Mouse (Mus musculus) heart, postnatal 0 days (tissue): ENCODE measurements around the gene C87436. TPM values are rescaled to one million over a fixed set of nuclear protein-coding genes. Genes with fewer than 3 reads are reported as not detected.
A peak's percentile ranks its signal among the peaks of the same experiment; 100 is the strongest.

Experiments
- ATAC-seq: fragments of 200-750 bp; cut with Nextera tagmentation; 2 replicates; pipeline ENCODE4 v1.8.0; 2017; ENCODE audit warnings: low read depth, moderate number of reproducible peaks, moderate library complexity; ENCODE audit not compliant: insufficient read depth
- DNase-seq: peaks from one replicate; pipeline ENCODE4 v3.0.0-alpha.2; 2016; ENCODE audit warnings: low spot score
- H3K27ac ChIP-seq: fragments of 300-500 bp; sonication (generic); 2 replicates; pipeline ENCODE4 v1.5.1; 2014; ENCODE audit warnings: low read depth, mild to moderate bottlenecking
- H3K27me3 ChIP-seq: fragments of 300-500 bp; sonication (generic); 2 replicates; pipeline ENCODE4 v1.6.1; 2014; ENCODE audit warnings: low read length, mixed read lengths; ENCODE audit not compliant: control insufficient read depth, insufficient read depth
- H3K36me3 ChIP-seq: fragments of 300-500 bp; sonication (generic); replicated peaks from 2 replicates; pipeline ENCODE4 v1.6.1; 2014; ENCODE audit warnings: low read length, mixed read lengths; ENCODE audit not compliant: control insufficient read depth, insufficient read depth
- H3K4me1 ChIP-seq: fragments of 300-500 bp; sonication (generic); 2 replicates; pipeline ENCODE4 v1.6.1; 2014; ENCODE audit warnings: antibody characterized with exemption; ENCODE audit not compliant: control insufficient read depth, insufficient read depth
- H3K4me2 ChIP-seq: fragments of 300-500 bp; sonication (generic); 2 replicates; pipeline ENCODE4 v1.6.1; 2014; ENCODE audit warnings: low read depth, mild to moderate bottlenecking, low read length, moderate library complexity
- H3K4me3 ChIP-seq: fragments of 300-500 bp; sonication (generic); 2 replicates; pipeline ENCODE4 v1.5.1; 2014; ENCODE audit warnings: low read depth, low read length
- H3K9ac ChIP-seq: fragments of 300-500 bp; sonication (generic); replicated peaks from 2 replicates; pipeline ENCODE4 v1.6.1; 2014; ENCODE audit warnings: low read depth, low read length, mixed read lengths
- H3K9me3 ChIP-seq: fragments of 300-500 bp; sonication (generic); replicated peaks from 2 replicates; pipeline ENCODE4 v1.6.1; 2016; ENCODE audit warnings: low read length; ENCODE audit not compliant: control insufficient read depth
- CTCF ChIP-seq: IDR thresholded peaks from 2 replicates; pipeline ENCODE4 v1.5.1; 2016; ENCODE audit warnings: antibody characterized with exemption, control low read depth, low read depth
- EP300 ChIP-seq: IDR thresholded peaks from 2 replicates; pipeline ENCODE4 v1.6.1; 2016; ENCODE audit warnings: antibody characterized with exemption, low read depth
- WGBS: fragments of 180-500 bp; shearing (Covaris S2); extraction: QIAGEN DNeasy Blood & Tissue Kit; methylation state at CpG from one replicate; pipeline ENCODE4 v1.1.7; 2014; 5-methylcytosine and 5-hydroxymethylcytosine counted together
- polyA plus RNA-seq: library from polyadenylated mRNA; unstranded; fragments of >200 nt; fragmentation: Nextera tagmentation; extraction: Ambion mirVana; gene quantifications from 2 replicates; pipeline ENCODE4 v1.2.1, GENCODE M21; 2015
- total RNA-seq: library from RNA; depleted of rRNA; stranded (reverse); fragments of >200 nt; gene quantifications from 2 replicates; pipeline ENCODE4 v1.2.3, GENCODE M21; 2014; ENCODE audit warnings: low replicate concordance

C87436 gene
- total and polyA plus RNA-seq, 2 experiments from 2014 or later: 9.9 to 16.4 TPM

- Histone ChIP-seq H3K4me1 (peaks cover 21% of the 10 kb centered on the region), H3K4me2 (no peak overlapping the region), H3K27ac (no peak overlapping the region), H3K36me3 (no peaks in the 10 kb centered on the region), H3K9ac (no peak overlapping the region), H3K9me3 (no peaks in the 10 kb centered on the region), H3K27me3 (no peaks in the 10 kb centered on the region), H3K4me3 (no peak overlapping the region)
- 73% methylated on average over 2 of the region's 2 CpGs for WGBS
- no peak for TF ChIP-seq EP300
- no peak for TF ChIP-seq CTCF
- ATAC-seq (no peak), DNase-seq (no peak)
Measured at GRCm38 (mm10) chr6:86399995-86400394, 38.2 kb upstream of the C87436 start.

GRCm38 (mm10) chr6:86400972-86401371 lies 37.2 kb upstream of the C87436 start:
- Histone ChIP-seq H3K4me1 (peaks cover 12% of the 10 kb centered on the region), H3K36me3 (no peaks in the 10 kb centered on the region), H3K4me3 (0 out of 2 replicates have a peak overlapping the region, but pooled peaks have one; percentile 6), H3K9ac (no peak overlapping the region), H3K9me3 (no peaks in the 10 kb centered on the region), H3K27me3 (no peaks in the 10 kb centered on the region), H3K4me2 (peak overlapping the region; percentile 46), H3K27ac (no peak overlapping the region)
- ATAC-seq (peak; percentile 30), DNase-seq (peak; percentile 86)
- WGBS: 5% methylated on average over 9 of the region's 9 CpGs
- no peak for TF ChIP-seq EP300
- peak; percentile 74 for TF ChIP-seq CTCF

GRCm38 (mm10) chr6:86402681-86403607 lies 35.2 kb upstream of the C87436 start:
- Histone ChIP-seq H3K4me2 (peak overlapping the region; percentile 55), H3K4me3 (peak overlapping the region; percentile 87)
- TF ChIP-seq EP300: no peak
- TF ChIP-seq CTCF: no peak

GRCm38 (mm10) chr6:86403728-86404099 lies 34.5 kb upstream of the C87436 start:
- peak overlapping the region; percentile 87 for H3K4me3 ChIP-seq
- H3K4me1 ChIP-seq: 0 out of 2 replicates have a peak, but pooled peaks cover 6% of the 10 kb centered on the region
- H3K9me3 ChIP-seq: no peaks in the 10 kb centered on the region
- ATAC-seq (peak; percentile 61), DNase-seq (no peak)
- peak overlapping the region; percentile 100 for H3K27ac ChIP-seq
- peaks cover 4% of the 10 kb centered on the region; the same call in 1 of the 2 replicates for H3K36me3 ChIP-seq
- peak overlapping the region; percentile 55 for H3K4me2 ChIP-seq
- no peak overlapping the region for H3K9ac ChIP-seq
- 1% methylated on average over 15 of the region's 15 CpGs for WGBS
- no peak for TF ChIP-seq CTCF
- TF ChIP-seq EP300: no peak
- no peaks in the 10 kb centered on the region for H3K27me3 ChIP-seq

More at GRCm38 (mm10) chr6:86402681-86403607, 35.2 kb upstream of the C87436 start:
- 37% methylated on average over 12 of the region's 12 CpGs for WGBS
- Histone ChIP-seq H3K27me3 (no peaks in the 10 kb centered on the region), H3K4me1 (peaks cover 7% of the 10 kb centered on the region; the same call in 1 of the 2 replicates), H3K27ac (no peak overlapping the region), H3K9me3 (no peaks in the 10 kb centered on the region), H3K36me3 (peaks cover 4% of the 10 kb centered on the region; the same call in 1 of the 2 replicates), H3K9ac (no peak overlapping the region)
- ATAC-seq (no peak), DNase-seq (no peak)

- Histone ChIP-seq H3K4me1 (0 out of 2 replicates have a peak, but pooled peaks cover 6% of the 10 kb centered on the region), H3K9me3 (no peaks in the 10 kb centered on the region), H3K27ac (peak within 1 kb of the TSS; percentile 100), H3K36me3 (peaks cover 4% of the 10 kb centered on the region; the same call in 1 of the 2 replicates), H3K27me3 (no peaks in the 10 kb centered on the region), H3K4me3 (peak within 1 kb of the TSS; percentile 87), H3K9ac (peak within 1 kb of the TSS; percentile 96), H3K4me2 (peak within 1 kb of the TSS; percentile 64)
- TF ChIP-seq EP300: 0 out of 2 replicates have a peak, but pooled peaks have one; percentile 50
- no peak for TF ChIP-seq CTCF
- DNase-seq: peak; percentile 99
- WGBS: under 1% methylated on average over 62 of the region's 62 CpGs
- ATAC-seq: peak; percentile 95
Measured at GRCm38 (mm10) chr6:86404100-86404861, 33.9 kb upstream of the C87436 start, which contains the start of gene Tia1. TSS of gene Tia1 (plus strand) at chr6:86404219.
